Mouse (Mus musculus): Measurements from ENCODE around the gene Clec4b2. TPM values are rescaled to one million over a fixed set of nuclear protein-coding genes. Genes with fewer than 3 reads are reported as not detected.
"Not testable (repeated sequence)": the region's sequence is repeated elsewhere in the genome, so short reads cannot be mapped to it uniquely, and the experiment has no call there.

The Clec4b2 gene
- polyA plus RNA-seq, 1 experiment from 2014 or later: not detected

- not testable (repeated sequence) for H3K27ac ChIP-seq (replicated peaks; ENCODE audit: low read depth, low read length); DNase-seq (ENCODE audit: low spot score); H3K4me3 ChIP-seq (ENCODE audit: low read depth, low read length); H3K4me2 ChIP-seq (ENCODE audit: low read depth, low read length); ATAC-seq (replicated peaks; ENCODE audit: insufficient number of reproducible peaks, low FRiP score, low TSS enrichment, low read depth); H3K27me3 ChIP-seq (ENCODE audit: control insufficient read depth, insufficient read depth, low read length); H3K9ac ChIP-seq (replicated peaks; ENCODE audit: low read length); H3K4me1 ChIP-seq (ENCODE audit: control insufficient read depth, insufficient read depth, low read length); H3K36me3 ChIP-seq (replicated peaks; ENCODE audit: control insufficient read depth, insufficient read depth, low read depth, low read length); H3K9me3 ChIP-seq (replicated peaks; ENCODE audit: control insufficient read depth, low read length)
- 81% methylated on average over 2 of the region's 2 CpGs for WGBS
These were observed 76.2 kb downstream of the Clec4b2 start for GRCm38 (mm10) chr6:123248862-123249261.

- Histone ChIP-seq H3K27ac (replicated peaks; ENCODE audit: low read depth, low read length) (no peak overlapping the region), H3K9me3 (replicated peaks; ENCODE audit: control insufficient read depth, low read length) (no peaks in the 10 kb centered on the region), H3K36me3 (replicated peaks; ENCODE audit: control insufficient read depth, insufficient read depth, low read depth, low read length) (no peaks in the 10 kb centered on the region), H3K4me3 (ENCODE audit: low read depth, low read length) (no peak overlapping the region), H3K27me3 (ENCODE audit: control insufficient read depth, insufficient read depth, low read length) (no peaks in the 10 kb centered on the region), H3K4me1 (ENCODE audit: control insufficient read depth, insufficient read depth, low read length) (no peaks in the 10 kb centered on the region), H3K9ac (replicated peaks; ENCODE audit: low read length) (no peak overlapping the region), H3K4me2 (ENCODE audit: low read depth, low read length) (no peak overlapping the region)
- DNase-seq (ENCODE audit: low spot score) (no peak), ATAC-seq (replicated peaks; ENCODE audit: insufficient number of reproducible peaks, low FRiP score, low TSS enrichment, low read depth) (no peak)
These were observed 80.0 kb downstream of the Clec4b2 start for GRCm38 (mm10) chr6:123252735-123253134.

Other genes starting within 250 kb of the Clec4b2 start
- gene Clec4a3, start 220.4 kb upstream of the Clec4b2 start, polyA plus RNA-seq (2014; fragmentation: Nextera tagmentation; extraction: Ambion mirVana): 0.59 and 0.67 TPM in 2 replicates
- not detected in 2 replicates for gene Clec4a4, start 182.5 kb upstream of the Clec4b2 start, polyA plus RNA-seq (2014; fragmentation: Nextera tagmentation; extraction: Ambion mirVana)
- not detected in 2 replicates for gene Clec4b1, start 122.9 kb upstream of the Clec4b2 start, polyA plus RNA-seq (2014; fragmentation: Nextera tagmentation; extraction: Ambion mirVana)
- gene Clec4a2, start 66.5 kb upstream of the Clec4b2 start, polyA plus RNA-seq (2014; fragmentation: Nextera tagmentation; extraction: Ambion mirVana): 1.1 and 2.0 TPM in 2 replicates
- gene Clec4n, start 57.0 kb downstream of the Clec4b2 start, polyA plus RNA-seq (2014; fragmentation: Nextera tagmentation; extraction: Ambion mirVana): 0.62 and 0.68 TPM in 2 replicates
- gene Clec4d, start 89.2 kb downstream of the Clec4b2 start, polyA plus RNA-seq (2014; fragmentation: Nextera tagmentation; extraction: Ambion mirVana): 0.24 TPM in 1 of 2 replicates, not detected in the other
- gene Clec4e, start 117.0 kb downstream of the Clec4b2 start, polyA plus RNA-seq (2014; fragmentation: Nextera tagmentation; extraction: Ambion mirVana): 0.10 TPM in 1 of 2 replicates, not detected in the other
- gene Vmn2r19, start 135.4 kb downstream of the Clec4b2 start, polyA plus RNA-seq (2014; fragmentation: Nextera tagmentation; extraction: Ambion mirVana): not detected in 2 replicates
- not detected in 2 replicates for gene Vmn2r20, start 245.2 kb downstream of the Clec4b2 start, polyA plus RNA-seq (2014; fragmentation: Nextera tagmentation; extraction: Ambion mirVana)